Mouse (Mus musculus): ENCODE results near the gene Itga5.

- TF ChIP-seq CTCF (conservative IDR thresholded peaks at IDR 0.05; ENCODE audit: low read length) (no peak), NANOG (IDR thresholded peaks at IDR 0.05; ENCODE audit: borderline replicate concordance, low read length) (no peak), POU5F1 (IDR thresholded peaks at IDR 0.05; ENCODE audit: borderline replicate concordance, low read length) (no peak)
Observed at GRCm38 (mm10) chr15:103357817-103358216, 8.7 kb downstream of the Itga5 start.

All from E14TG2a.4 (cell line).